Mouse (Mus musculus) heart, embryonic 10.5 days (tissue): Measurements from ENCODE around the gene Gprin1. TPM values are rescaled to one million over a fixed set of nuclear protein-coding genes. Genes with fewer than 3 reads are reported as not detected.

ENCODE experiments used
- DNase-seq: peaks from one replicate; pipeline ENCODE4 v3.0.0-alpha.2; 2017; ENCODE audit warnings: low spot score
- H3K27ac ChIP-seq: fragments of 300-500 bp; sonication (generic); 2 replicates; pipeline ENCODE4 v1.5.1; 2016; ENCODE audit warnings: mild to moderate bottlenecking
- H3K27me3 ChIP-seq: fragments of 300-500 bp; sonication (generic); 2 replicates; pipeline ENCODE4 v1.6.1; 2016; ENCODE audit warnings: mild to moderate bottlenecking; ENCODE audit not compliant: poor library complexity, insufficient read depth, severe bottlenecking
- H3K36me3 ChIP-seq: fragments of 300-500 bp; sonication (generic); 2 replicates; pipeline ENCODE4 v1.6.1; 2016; ENCODE audit warnings: mild to moderate bottlenecking, moderate library complexity
- H3K4me1 ChIP-seq: fragments of 300-500 bp; sonication (generic); 2 replicates; pipeline ENCODE4 v1.6.1; 2016; ENCODE audit warnings: mild to moderate bottlenecking
- H3K4me3 ChIP-seq: fragments of 300-500 bp; sonication (generic); 2 replicates; pipeline ENCODE4 v1.5.1; 2016; ENCODE audit warnings: mild to moderate bottlenecking, moderate library complexity
- H3K9me3 ChIP-seq: fragments of 300-500 bp; sonication (generic); 2 replicates; pipeline ENCODE4 v1.6.1; 2016; ENCODE audit warnings: mild to moderate bottlenecking, moderate library complexity
- WGBS: fragments of 180-500 bp; shearing (Covaris S2); methylation state at CpG from one replicate; pipeline ENCODE4 v1.1.7; 2016; 5-methylcytosine and 5-hydroxymethylcytosine counted together
- polyA plus RNA-seq: library from polyadenylated mRNA; unstranded; fragments of >200 nt; fragmentation: Nextera tagmentation; extraction: Ambion mirVana; gene quantifications from 2 replicates; pipeline ENCODE4 v1.2.1, GENCODE M21; 2016

Gprin1 gene
- polyA plus RNA-seq, 1 experiment from 2014 or later: 0.03 TPM

DNA sequence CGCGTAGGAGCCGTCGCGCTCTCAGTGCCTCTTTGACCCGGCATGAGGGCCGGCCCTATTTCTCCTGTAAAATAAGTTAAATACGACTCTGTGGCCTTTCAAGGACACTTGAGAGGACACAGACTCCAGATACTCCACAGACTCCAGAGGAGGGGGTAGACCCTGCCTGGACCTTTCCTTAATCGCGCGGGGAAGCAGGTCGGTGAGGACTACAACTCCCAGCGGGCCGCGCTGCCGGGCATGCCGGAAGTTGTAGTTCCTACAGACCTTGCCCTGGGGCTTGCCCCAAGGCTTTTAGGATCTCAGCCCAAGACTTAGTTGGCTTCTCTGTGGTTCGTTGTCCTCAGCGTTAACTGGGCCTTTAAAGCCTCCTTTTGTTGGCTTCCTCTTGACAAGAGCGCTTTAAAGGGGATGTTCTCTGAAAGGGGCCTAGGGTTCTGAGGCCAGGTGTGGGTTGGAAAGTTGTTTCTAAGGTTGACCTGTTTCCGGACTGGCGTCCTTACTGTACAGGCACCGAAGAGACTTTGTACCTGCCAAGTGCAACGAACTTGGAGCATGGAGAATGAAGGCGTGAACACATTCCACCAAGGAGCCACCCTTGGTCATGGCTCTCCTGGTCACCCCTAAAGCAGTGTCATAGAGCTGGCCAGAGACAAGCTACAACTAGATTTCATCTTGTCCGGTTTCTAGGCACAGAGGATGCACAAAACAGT, 55.2 kb downstream of the Gprin1 start:
- DNase-seq: no peak
- peaks cover 24% of the 10 kb centered on the region for H3K4me1 ChIP-seq
- no peaks in the 10 kb centered on the region for H3K36me3 ChIP-seq
- WGBS: 14% methylated on average over 26 of the region's 26 CpGs
- H3K27me3 ChIP-seq: no peaks in the 10 kb centered on the region
- H3K9me3 ChIP-seq: no peaks in the 10 kb centered on the region
- peak overlapping the region; percentile 84 for H3K4me3 ChIP-seq
- peak overlapping the region; percentile 92 for H3K27ac ChIP-seq

DNA sequence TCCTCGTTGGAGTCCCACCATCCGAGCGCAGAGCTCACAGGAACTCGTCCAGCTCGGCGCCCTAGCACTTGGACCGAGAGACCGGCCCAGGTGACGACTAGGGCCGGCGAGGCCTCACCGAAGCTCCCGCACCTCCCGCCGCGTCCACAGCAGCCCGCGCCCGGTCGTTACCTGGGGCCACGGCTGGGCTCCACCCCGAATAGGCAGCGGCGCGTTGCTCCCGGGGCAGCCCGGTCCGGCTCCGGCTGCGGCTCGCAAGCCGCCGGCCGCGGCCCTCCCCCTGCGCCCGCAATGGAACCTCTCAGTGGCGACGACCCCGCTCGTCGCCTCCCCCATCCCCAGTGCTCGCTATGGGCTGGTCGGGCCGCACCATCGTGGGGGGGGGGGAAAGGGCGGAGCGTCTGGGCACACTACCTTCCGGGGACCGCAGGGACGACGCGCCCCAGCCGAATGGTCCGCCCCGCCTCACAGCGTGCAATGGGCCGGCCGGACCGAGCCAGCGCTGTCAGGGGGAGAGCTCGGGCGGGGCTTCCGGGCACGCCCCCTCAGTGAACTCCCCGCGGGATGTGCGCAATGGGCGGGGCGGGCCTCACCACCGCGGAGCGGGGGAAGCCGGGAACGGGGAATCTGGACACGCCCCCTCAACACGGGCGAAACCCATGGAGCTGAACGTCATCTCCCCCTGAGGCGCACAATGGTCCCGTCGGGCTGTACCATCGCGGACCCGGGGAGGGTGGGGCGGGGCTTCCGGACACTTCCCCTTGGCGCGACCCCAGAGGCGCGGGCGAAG, 55.9 kb downstream of the Gprin1 start, which contains the start of gene Rnf44:
Gene Rnf44 (minus strand): TSS at position 350 of the 790 bp plus-strand sequence.
- no peaks in the 10 kb centered on the region for H3K27me3 ChIP-seq
- H3K4me1 ChIP-seq: peaks cover 28% of the 10 kb centered on the region
- WGBS: under 1% methylated on average over 83 of the region's 92 CpGs
- no peaks in the 10 kb centered on the region for H3K36me3 ChIP-seq
- no peaks in the 10 kb centered on the region for H3K9me3 ChIP-seq
- H3K27ac ChIP-seq: peak within 1 kb of the TSS; percentile 92
- DNase-seq: peak; percentile 98
- peak within 1 kb of the TSS; percentile 84 for H3K4me3 ChIP-seq

DNA sequence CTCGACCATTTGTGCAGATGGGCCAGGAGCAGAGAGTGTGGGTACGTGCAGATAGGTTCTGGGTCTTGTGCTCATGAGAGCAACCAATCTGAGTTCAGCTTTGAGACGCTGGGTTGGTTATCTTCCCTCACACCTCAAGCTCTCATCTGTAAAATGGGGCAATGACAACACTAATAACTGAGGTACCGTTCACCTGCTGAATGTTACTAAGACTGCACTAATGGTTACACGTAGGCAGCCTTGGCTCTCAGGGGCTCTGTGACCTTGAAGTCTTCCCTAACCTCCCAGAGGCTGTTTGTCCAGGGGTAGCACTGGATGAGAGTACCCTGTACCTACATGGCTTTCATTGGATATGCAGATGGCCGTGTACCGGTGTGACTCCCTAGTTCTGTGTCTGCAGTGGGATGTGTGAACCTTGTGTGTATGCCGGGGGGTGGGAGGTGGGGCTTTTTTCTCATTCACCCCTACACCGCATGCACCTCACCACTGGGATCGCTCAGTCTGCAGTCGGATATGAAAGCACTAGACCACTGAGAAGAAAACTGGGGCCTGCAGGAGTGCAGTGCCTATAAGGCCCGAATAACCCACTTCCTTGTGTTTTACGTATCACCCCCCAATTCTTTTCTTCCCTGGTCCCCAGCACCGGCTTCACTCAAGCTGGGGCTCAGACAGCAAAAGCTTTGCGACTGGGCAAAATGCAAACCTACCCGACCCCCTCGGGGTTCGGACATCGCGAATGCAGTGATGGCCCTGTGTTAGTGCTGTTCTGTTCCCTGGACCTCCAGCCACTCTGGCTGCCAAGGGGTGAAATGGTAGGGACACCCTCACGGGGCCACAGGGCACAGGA, 56.7 kb downstream of the Gprin1 start:
- 12% methylated on average over 21 of the region's 21 CpGs for WGBS
- H3K4me3 ChIP-seq: peak overlapping the region; percentile 84
- H3K36me3 ChIP-seq: no peaks in the 10 kb centered on the region
- peaks cover 34% of the 10 kb centered on the region for H3K4me1 ChIP-seq
- no peak for DNase-seq
- peak overlapping the region; percentile 92 for H3K27ac ChIP-seq
- H3K27me3 ChIP-seq: no peaks in the 10 kb centered on the region
- H3K9me3 ChIP-seq: no peaks in the 10 kb centered on the region

DNA sequence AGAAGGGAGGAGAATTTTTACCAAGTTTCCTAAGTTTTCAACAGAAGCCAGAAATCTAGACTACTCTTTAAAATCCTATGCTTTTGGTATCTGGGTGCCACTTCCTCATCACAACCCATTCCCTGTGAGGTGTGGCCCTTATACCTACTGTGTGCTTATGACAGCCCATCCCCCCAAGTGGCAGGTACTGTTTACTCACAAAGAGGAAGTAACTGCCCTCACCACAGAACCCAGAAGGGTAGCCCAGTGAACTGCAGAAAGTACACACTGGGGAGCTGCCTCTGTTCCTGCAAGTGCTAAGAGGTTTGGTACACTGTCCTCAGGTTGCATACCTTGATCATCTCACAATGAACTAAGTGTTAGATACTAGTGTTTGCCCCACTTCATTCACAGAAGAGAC, 57.9 kb downstream of the Gprin1 start:
- DNase-seq: no peak
- no peaks in the 10 kb centered on the region for H3K36me3 ChIP-seq
- H3K4me1 ChIP-seq: peaks cover 34% of the 10 kb centered on the region
- H3K27me3 ChIP-seq: no peaks in the 10 kb centered on the region
- H3K27ac ChIP-seq: no peak overlapping the region
- H3K4me3 ChIP-seq: peak overlapping the region; percentile 84
- H3K9me3 ChIP-seq: no peaks in the 10 kb centered on the region

DNA sequence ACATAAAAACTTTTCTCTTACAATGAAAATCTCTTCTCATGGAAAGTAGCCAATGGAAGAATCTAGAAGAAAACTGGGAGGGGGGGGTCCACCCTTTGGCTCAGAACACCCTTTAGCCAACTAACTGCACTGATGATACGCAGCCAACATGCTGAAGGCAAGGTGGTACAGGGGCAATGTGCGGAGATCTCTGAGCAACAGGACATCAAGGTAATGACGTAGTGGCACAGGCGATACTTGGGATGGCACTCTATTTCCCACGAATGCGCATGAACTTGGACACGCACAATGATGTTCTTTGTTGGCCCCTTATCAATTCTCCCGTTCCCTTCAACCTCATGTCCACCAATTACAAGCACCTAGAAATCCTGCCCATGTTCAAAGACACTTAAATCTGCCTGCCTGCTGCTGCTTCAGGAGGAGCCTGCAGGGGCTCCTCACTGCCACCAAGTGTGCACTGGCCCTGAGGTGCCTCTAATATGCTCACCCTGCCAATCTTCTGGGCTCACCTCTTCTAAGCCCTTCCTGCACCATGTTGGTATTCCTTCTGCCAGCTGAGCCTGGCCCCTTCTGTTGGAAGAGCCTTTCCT, 59.4 kb downstream of the Gprin1 start:
- Histone ChIP-seq H3K9me3 (no peaks in the 10 kb centered on the region), H3K4me3 (no peak overlapping the region), H3K36me3 (no peaks in the 10 kb centered on the region), H3K4me1 (peaks cover 49% of the 10 kb centered on the region), H3K27me3 (no peaks in the 10 kb centered on the region), H3K27ac (no peak overlapping the region)
- whole genome bisulfite sequencing: 84% methylated on average over 8 of the region's 8 CpGs
- no peak for DNase-seq

DNA sequence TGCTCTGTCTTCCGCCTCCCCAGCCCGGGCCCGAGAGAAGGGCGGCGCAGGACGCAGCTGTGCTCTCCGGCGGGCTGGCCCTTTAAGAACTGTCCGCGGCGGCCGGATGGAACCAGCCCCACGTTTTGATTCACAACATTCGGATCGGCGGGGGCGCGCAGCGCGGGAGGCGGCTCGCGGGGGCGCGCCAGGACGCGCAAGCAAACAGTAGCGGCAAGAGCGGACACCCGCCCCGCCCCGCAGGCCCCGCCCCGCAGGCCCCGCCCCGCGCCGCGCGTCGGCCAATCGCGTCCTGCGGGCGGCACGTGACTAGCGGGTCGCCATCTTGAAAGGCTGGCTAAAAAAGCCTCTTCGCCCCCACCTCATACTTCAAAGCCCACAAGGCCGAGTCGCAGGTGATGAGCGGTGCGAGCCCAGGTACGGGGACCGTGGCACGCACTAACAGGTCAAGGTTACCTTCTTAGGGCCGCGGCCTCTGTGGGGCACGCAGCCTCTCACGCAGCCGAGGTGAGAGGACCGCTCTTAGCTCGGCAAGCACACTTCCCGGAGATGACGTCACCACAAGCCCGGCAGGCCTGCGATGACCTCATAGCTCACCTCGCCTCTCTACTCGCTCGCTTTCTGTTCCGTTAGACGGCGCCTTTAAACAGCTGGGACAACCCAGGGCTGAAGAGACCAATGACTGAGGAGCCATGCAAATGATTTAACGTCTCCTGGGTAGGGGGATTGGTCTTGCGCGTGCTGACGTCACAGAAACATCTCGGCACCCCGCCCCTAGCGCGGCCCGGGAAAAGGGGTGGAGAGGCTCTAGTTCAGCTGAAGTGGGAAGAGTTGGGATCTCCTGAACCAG, 61.9 kb downstream of the Gprin1 start:
- Histone ChIP-seq H3K27me3 (no peaks in the 10 kb centered on the region), H3K4me1 (peaks cover 54% of the 10 kb centered on the region), H3K9me3 (no peaks in the 10 kb centered on the region), H3K27ac (peak overlapping the region; percentile 98), H3K4me3 (peak overlapping the region; percentile 93), H3K36me3 (peaks cover 22% of the 10 kb centered on the region)
- under 1% methylated on average over 82 of the region's 82 CpGs for WGBS
- peak; percentile 98 for DNase-seq

DNA sequence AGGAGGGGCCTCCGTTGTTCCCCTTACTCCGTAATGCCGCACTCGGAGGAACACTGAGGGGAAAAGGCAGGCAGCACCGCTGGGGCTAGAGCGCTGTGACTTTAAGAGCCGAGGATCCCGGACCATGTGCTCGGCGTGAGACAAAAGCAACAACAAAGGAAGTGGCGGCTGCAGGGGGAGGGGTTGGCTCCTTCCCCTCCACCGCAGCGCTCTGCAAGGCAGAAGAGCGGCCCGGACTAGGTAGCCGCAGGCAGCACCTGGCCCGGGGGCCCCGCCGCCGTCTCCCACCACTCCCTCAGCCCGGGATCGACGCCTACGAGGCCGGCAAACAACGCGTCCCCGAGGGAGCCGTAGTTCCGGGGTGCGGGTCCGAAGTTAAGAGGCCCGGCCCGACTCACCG, 62.6 kb downstream of the Gprin1 start:
- Histone ChIP-seq H3K27me3 (no peaks in the 10 kb centered on the region), H3K4me3 (peak overlapping the region; percentile 93), H3K4me1 (peaks cover 48% of the 10 kb centered on the region), H3K27ac (peak overlapping the region; percentile 98), H3K36me3 (peaks cover 29% of the 10 kb centered on the region), H3K9me3 (no peaks in the 10 kb centered on the region)
- 0% methylated on average over 35 of the region's 35 CpGs for WGBS
- DNase-seq: peak; percentile 92

Other genes starting within 250 kb of the Gprin1 start
- gene Simc1, start 246.1 kb downstream of the Gprin1 start, polyA plus RNA-seq: 5.9 and 10.4 TPM in 2 replicates
- gene 4833439L19Rik, start 184.4 kb downstream of the Gprin1 start, polyA plus RNA-seq: 146 and 148 TPM in 2 replicates
- 22.8 and 30.1 TPM in 2 replicates for gene Arl10, start 174.9 kb downstream of the Gprin1 start, polyA plus RNA-seq
- 79.6 and 112 TPM in 2 replicates for gene Nop16, start 159.8 kb downstream of the Gprin1 start, polyA plus RNA-seq
- gene Higd2a, start 159.7 kb downstream of the Gprin1 start, polyA plus RNA-seq: 179 and 208 TPM in 2 replicates
- 32.1 and 36.5 TPM in 2 replicates for gene Cltb, start 138.5 kb downstream of the Gprin1 start, polyA plus RNA-seq
- gene Faf2, start 128.1 kb downstream of the Gprin1 start, polyA plus RNA-seq: 58.7 and 68.8 TPM in 2 replicates
- gene Rnf44, start 56.0 kb downstream of the Gprin1 start, polyA plus RNA-seq: 68.1 and 96.1 TPM in 2 replicates
- 0.06 and 1.2 TPM in 2 replicates for gene Cdhr2, start 48.4 kb downstream of the Gprin1 start, polyA plus RNA-seq
- 0.13 TPM in 1 of 2 replicates, not detected in the other for gene Sncb, start 16.7 kb upstream of the Gprin1 start, polyA plus RNA-seq
- not detected in 2 replicates for gene Eif4e1b, start 34.1 kb upstream of the Gprin1 start, polyA plus RNA-seq
- 5.2 and 5.6 TPM in 2 replicates for gene Tspan17, start 39.5 kb upstream of the Gprin1 start, polyA plus RNA-seq
- 1.8 and 2.1 TPM in 2 replicates for gene Unc5a, start 199.5 kb upstream of the Gprin1 start, polyA plus RNA-seq